Mouse (Mus musculus) frontal cortex, postnatal 14 days (tissue): ENCODE results near the gene Psmd9.

Source experiments
- DNase-seq, 2 experiments: peaks; one replicate each; pipeline ENCODE4 v3.0.0; 2022; ENCODE audit warnings: low spot score in 2 of 2

Psmd9 gene

GRCm38 (mm10) chr5:123236426-123236825 lies 67.2 kb downstream of the Psmd9 start:
- DNase-seq: no peak

- no peak for DNase-seq
These were observed 70.3 kb downstream of the Psmd9 start for GRCm38 (mm10) chr5:123239501-123239900.

GRCm38 (mm10) chr5:123245518-123245917 lies 76.3 kb downstream of the Psmd9 start:
- DNase-seq: no peak

DNA sequence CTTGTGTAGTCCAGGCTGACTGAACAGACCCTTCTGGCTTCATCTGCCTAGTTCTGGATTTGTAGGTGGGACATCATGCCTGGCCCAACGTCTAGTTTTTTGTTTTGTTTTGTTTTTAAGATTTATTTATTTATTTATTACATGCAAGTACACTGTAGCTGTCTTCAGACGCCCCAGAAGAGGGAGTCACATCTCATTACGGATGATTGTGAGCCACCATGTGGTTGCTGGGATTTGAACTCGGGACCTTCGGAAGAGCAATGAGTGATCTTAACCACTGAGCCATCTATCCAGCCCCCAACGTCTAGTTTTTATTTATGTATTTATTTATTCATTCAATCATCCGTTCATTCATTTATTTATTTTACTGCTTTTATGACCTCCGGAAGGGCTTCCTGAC lies 82.2 kb downstream of the Psmd9 start:
- no peak for DNase-seq

GRCm38 (mm10) chr5:123251834-123252233 lies 82.6 kb downstream of the Psmd9 start, which contains the start of gene Wdr66:
TSS of gene Wdr66 (plus strand) at chr5:123252102.
- DNase-seq: peak; percentile 87 to 92

- DNase-seq: peak; percentile 57 to 70
These were observed 87.9 kb downstream of the Psmd9 start for GRCm38 (mm10) chr5:123256841-123257755.

- DNase-seq: peak in 1 of 2 experiments; percentile 47
These were observed 89.8 kb downstream of the Psmd9 start for GRCm38 (mm10) chr5:123258990-123259389.

DNA sequence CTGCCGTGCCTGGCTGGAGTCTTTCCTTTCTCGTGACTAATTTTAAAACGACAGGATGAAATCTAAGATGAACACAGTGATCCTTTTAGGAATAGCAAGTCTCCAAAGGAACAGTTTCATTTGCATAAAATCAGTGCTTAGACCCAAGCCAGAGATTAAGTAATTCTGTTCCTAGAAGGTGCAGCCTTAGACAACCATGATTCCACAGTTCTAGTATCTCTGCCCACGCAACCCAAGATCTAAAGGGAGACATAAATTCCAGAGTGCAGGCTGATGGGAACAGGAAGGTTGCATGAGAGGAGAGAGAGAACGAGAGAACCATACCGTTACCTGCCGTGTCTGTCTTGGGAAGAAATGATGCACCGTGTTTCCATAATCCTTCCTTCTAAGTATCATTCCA lies 91.5 kb downstream of the Psmd9 start:
- no peak for DNase-seq

GRCm38 (mm10) chr5:123266909-123267308 lies 97.7 kb downstream of the Psmd9 start:
- DNase-seq: no peak

DNA sequence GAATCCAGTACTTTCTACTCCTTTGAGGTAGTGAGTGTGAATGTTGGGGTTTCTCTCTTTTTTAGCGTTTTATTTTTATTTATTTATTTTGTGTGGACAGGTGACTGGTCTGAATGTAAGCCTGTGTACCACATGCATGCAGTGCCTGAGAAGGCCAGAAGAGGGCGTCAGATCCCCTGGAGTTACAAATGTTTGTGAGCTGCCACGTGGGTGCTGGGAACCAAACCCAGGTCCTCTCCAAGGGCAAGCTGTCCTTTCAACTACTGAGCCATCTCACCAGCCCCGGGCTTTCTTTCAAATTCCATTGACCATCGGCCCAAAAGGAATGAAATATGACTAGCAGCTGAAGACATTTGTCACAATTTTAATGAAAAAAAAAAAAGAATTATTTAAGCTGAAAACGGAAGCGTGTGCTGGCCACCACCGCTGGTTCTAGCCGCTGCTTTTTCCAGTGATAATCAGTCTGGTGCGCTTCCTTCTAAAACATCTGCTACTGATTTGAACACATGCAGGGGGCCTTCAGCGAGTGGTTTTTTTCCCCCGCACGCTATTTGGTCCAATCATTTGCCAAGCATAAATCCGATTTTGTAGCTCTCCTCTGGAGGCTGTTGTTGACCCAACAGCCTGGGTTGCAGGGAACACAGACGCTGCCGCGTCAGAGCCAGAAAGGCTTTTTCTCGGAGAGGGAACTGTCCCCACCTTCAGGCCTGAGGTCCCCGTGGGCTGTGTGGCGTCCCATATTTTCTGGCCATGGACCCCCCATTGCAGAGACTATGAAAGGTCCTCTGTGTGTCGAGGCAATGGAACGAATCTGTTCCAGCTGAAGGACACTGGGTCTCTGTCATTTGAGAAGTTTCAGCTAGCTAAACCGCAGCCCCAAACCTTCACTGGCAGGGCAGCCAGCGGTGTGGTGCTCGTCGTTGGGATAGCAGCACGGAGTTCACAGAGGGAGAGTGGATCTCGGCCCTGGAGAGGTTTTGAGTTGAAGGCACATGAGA lies 99.6 kb downstream of the Psmd9 start:
- DNase-seq: no peak

- DNase-seq: no peak
These were observed 101.7 kb downstream of the Psmd9 start for GRCm38 (mm10) chr5:123270917-123271316.

DNA sequence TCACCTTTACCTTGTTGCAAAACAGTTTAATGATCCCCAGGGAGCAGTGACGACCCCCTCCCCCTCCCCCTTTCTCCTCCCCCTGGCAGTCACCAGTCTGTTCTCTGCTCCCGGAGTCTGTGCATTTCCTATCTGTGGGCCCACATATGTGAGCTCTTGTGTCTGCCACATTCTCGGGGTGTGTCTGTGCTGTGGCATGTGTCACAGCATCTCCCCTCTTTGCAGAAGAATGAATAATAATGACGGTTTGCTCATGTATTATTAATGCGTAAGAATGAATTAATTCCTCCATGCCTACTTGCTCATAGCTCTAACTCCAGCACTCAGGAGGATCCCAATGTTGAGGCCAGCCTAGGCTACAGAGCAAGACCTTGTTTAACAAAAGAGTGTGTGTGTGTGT lies 103.7 kb downstream of the Psmd9 start:
- DNase-seq: no peak

DNA sequence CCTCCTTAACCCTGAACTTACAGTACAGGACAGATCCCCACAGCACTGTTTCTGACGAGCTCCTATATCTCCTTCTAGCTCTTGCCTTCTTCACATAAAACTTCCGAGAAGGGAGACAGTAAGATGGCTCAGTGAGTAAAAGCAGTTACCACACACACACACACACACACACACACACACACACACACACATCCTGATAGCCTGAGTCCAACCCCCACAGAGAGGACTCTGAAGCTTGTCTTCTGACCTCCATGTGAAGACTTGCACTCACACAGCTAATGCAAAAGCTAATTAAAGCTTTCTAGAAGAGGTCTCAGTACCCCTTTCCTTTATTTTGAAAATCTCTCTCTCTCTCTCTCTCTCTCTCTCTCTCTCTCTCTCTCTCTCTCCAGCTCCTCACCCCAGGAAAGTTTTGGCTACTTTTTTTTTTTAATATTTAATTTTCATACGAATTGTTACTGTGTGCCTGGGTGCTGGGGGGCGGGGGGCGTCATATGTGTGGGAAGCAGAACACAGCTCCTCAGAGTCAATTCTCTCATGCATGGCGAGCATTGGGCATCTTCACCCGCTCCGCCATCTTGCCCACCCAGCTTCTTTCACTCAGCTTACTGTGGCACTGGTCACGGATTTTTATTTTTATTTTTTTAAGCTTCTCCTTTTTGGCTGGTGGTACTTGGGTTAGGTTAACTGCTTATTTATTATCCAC lies 107.6 kb downstream of the Psmd9 start:
- DNase-seq: no peak

- DNase-seq: no peak
These were observed 108.1 kb downstream of the Psmd9 start for GRCm38 (mm10) chr5:123277342-123277701.

GRCm38 (mm10) chr5:123277704-123278103 lies 108.5 kb downstream of the Psmd9 start:
- DNase-seq: no peak

- DNase-seq: no peak
These were observed 110.0 kb downstream of the Psmd9 start for GRCm38 (mm10) chr5:123279248-123279647.

GRCm38 (mm10) chr5:123281336-123282136 lies 112.3 kb downstream of the Psmd9 start:
- no peak for DNase-seq

- DNase-seq: peak in 1 of 2 experiments; percentile 31
These were observed 116.0 kb downstream of the Psmd9 start for GRCm38 (mm10) chr5:123285174-123285573.

GRCm38 (mm10) chr5:123288079-123288478 lies 118.9 kb downstream of the Psmd9 start:
- DNase-seq: no peak

DNA sequence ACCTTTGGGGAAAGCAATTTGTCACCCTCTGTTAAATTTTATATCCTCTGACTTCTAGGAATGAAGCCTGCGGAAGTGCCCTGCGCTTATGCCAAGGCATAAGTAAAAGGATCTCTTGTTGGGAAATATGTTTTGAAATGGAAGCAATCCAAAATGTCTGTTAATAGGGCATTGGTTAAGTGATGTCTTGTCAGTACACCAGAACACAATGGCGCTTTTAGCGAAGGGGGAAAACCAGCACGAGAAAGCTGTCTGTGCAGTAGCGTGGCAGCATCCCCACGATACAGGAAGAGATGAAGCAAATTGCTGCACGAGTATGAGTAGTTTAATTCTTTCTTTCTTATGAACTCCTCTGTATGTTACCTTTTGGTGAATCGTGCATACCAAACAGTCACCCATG lies 125.4 kb downstream of the Psmd9 start:
- no peak for DNase-seq
